Mouse (Mus musculus) adipocyte (in vitro differentiated cells): ENCODE results near the gene Vps33b.
A peak's percentile ranks its signal among the peaks of the same experiment; 100 is the strongest.
"Not testable (repeated sequence)": the region's sequence is repeated elsewhere in the genome, so short reads cannot be mapped to it uniquely, and the experiment has no call there.

Source experiments
- DNase-seq: peaks from one replicate; pipeline ENCODE4 v3.0.0-alpha.2; 2016; ENCODE audit warnings: low spot score

The Vps33b gene

DNA sequence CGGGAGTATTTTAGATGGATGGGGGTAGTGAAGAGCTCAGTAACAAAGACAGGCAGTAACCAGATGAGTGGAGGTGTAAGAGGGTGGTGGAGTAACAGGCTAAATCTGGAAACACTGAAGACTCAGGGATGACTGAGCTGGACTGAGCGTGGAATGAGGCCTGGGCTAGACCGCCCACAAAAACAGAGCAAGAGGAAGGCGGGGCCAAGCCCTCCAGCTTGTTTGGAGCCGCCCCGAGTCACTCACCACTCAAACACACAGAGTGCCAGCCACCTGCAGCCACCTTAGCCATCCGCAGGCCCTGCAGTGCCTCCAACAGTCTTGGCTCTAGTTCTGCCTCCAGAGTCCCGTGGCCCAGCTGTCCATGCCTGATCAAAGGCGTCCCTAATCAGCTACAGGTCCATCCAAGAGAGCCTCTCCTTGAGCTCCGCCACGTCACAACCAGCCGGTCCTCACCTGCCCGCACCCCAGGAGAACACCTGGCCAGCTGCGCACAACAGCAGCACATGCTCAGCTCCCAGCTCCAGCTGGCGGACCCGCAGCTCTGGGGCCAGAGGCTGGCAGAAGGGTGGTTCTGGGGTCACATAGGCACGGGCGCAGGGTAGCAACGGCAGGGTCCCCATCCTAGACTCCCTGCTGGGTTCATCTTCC is 50.5 kb downstream of the Vps33b start:
- DNase-seq = no peak

GRCm38 (mm10) chr7:80323336-80323735 is 53.9 kb downstream of the Vps33b start:
- DNase-seq = no peak

- peak; percentile 95 for DNase-seq
These were observed 54.8 kb downstream of the Vps33b start, which contains the start of gene Rccd1 for GRCm38 (mm10) chr7:80324043-80324815. Gene Rccd1 (minus strand): TSS chr7:80324454.

DNA sequence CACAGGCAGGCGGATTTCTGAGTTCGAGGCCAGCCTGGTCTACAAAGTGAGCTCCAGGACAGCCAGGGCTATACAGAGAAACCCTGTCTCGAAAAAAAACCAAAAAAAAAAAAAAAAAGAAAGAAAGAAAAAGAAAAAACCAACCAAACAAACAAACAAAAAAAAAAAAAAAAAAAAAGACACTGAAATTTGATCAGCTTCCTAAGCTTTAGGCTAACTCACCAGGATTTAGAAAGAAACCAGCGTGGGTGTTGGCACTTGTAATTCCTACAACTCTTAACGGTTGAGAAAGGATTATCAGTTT is 55.3 kb downstream of the Vps33b start:
- DNase-seq = not testable (repeated sequence)

GRCm38 (mm10) chr7:80325292-80325868 is 55.9 kb downstream of the Vps33b start:
- DNase-seq = no peak

GRCm38 (mm10) chr7:80326076-80326475 is 56.6 kb downstream of the Vps33b start:
- no peak for DNase-seq

DNA sequence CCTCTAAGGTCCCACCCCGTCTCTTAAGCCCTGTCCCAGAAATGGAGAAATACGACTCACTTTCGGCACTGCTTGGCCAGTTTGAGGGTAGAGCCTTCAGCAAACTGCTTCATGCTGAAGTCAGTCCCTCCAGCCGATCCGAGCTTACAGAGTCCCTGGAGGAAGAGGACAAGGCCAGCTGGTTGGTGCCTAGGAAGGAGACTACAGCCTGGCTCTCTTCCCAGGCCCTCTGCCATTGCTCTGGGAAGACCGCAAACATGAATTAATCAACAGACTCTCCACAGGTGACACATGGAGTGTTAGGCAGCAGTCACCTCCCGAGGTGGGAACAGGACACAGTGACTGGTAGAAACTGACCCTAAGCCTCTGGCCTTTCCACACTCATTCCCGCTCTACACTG is 60.8 kb downstream of the Vps33b start:
- no peak for DNase-seq

DNA sequence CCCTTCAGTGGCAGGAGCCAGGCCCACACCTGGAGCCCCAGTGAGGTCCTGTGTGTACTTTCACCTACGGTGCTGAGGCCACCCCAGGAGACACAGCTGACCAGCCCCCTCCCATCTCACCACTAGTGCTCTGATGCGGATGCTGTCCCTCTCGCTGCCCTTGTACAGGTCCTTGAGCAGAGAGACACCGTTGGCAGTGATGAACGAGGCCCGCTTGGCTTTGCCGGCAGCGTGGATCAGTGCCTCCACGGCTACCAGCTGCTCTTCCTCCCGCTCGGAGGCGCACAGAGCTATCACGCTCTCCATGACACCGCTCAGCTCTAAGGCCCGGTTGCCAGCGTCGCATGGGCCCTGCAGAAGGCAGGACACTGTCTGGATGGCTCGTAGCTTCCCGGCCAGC is 62.0 kb downstream of the Vps33b start:
- DNase-seq = no peak

DNA sequence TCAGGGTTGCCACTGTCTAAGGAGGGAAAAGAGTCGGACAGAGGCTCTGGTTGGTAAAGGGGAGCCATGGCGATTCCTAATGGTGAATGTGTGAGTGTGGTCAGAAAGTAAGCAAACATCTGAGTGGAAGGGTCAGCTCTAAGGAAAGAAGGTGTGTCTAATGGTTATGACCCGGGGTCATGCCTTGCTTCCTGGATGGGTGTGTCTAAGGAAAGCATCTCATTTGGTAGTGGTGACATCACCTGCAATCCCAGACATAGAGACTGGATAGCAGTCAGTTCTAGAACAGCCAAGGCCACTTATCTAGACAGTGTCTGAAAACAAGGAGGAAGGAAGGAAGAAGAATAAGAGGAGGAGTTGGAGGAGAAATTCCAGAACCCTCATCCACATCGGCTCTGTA is 65.4 kb downstream of the Vps33b start:
- no peak for DNase-seq

- no peak for DNase-seq
These were observed 67.5 kb downstream of the Vps33b start for GRCm38 (mm10) chr7:80336932-80337331.

DNA sequence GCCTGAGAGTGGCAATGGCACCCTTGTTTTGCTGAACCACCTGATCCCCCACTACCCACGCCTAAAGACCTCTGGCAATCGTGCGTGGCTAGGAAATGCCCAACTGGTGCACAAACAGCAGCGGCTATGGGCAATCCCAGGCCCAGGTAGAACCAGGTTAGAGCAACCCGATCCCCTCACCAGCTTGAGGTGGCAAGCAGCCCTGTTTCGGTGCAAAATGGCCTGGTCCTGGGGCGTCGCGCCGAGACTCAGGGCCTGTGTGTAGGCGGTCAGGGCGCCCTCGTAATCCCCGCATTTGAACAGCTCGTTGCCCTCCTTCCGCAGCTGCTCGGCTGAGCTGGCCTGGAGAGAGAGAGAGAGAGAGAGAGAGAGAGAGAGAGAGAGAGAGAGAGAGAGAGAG is 69.9 kb downstream of the Vps33b start:
- no peak for DNase-seq

DNA sequence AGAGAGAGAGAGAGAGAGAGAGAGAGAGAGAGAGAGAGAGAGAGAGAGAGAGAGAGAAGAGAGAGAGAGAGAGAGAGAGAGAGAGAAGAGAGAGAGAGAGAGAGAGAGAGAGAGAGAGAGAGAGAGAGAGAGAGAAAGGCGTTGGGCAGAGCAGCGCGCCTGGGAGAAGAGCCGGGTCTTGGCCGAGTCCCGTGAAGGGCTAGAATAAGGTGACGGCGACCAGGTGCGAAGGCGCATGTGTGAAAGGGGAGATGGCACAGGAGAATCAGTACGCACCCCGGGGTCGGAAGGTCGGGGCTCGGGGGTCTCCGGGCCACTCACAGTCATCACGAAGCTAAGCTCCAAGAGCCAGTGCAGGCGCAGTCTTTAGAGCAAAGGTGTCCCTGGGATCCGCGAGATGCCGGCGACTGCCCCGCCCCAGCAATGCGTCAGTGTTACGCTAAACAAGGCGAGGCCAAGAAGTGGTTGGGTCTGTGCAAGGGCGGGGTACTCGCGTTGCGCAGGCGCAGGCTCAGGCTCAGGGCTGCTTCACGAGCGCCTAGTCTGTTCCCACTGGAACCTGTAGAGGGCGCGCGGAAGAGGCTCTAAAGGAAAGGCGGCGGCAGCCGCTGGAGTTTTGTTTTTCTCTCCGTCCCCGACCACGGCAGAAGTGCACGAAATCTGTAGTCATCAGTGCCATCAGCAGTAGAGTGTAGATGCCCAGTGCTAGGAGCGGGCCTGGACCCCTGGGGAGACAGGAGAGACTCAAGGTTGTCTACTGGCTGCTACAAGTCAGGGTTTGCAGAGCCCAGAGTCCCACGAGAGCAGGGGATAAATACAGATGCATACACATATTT is 70.6 kb downstream of the Vps33b start:
- DNase-seq = peak; percentile 98

DNA sequence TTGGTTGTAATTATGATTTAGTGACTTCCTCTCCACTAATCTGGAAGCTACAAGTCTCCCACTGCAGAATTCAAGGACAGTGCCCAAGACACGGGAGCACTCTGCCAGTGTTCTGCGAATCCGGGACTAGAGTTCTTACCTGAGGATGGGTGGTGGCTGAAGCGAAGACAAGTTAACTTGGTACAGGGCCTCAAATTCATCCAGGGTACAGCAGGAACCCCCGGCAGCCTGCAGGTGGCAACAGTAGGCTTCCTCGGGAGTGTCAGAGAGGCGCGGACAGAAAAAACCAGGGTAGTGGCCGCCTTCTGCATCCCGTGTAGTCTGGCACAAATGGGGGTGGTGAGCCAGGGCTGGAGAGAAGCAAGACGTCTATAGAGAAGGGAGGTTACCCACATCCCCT is 71.3 kb downstream of the Vps33b start, which contains the start of gene Unc45a:
Gene Unc45a, minus strand, starts transcription at position 213 of the 400 bp plus-strand sequence.
- DNase-seq = peak; percentile 72
